Mouse (Mus musculus) heart, adult 9 months (tissue): ENCODE results near the gene Hist1h4a.
"Not testable (repeated sequence)": the region's sequence is repeated elsewhere in the genome, so short reads cannot be mapped to it uniquely, and the experiment has no call there.

Experiments
- DNase-seq, 2 experiments: peaks; one replicate each; pipeline ENCODE4 v3.0.0; 2022; ENCODE audit warnings: low spot score in 2 of 2

The Hist1h4a gene

GRCm38 (mm10) chr13:23760972-23761864, at the start of gene Hist1h4a:
Gene Hist1h4a (minus strand): TSS chr13:23761230.
- peak; percentile 97 for DNase-seq

- no peak for DNase-seq
These were observed 45.5 kb upstream of the Hist1h4a start, which contains the start of gene Slc17a2 for GRCm38 (mm10) chr13:23806422-23807052. Gene Slc17a2 (plus strand): TSS chr13:23806993.

GRCm38 (mm10) chr13:23804532-23804931, 43.5 kb upstream of the Hist1h4a start:
- no peak for DNase-seq

DNA sequence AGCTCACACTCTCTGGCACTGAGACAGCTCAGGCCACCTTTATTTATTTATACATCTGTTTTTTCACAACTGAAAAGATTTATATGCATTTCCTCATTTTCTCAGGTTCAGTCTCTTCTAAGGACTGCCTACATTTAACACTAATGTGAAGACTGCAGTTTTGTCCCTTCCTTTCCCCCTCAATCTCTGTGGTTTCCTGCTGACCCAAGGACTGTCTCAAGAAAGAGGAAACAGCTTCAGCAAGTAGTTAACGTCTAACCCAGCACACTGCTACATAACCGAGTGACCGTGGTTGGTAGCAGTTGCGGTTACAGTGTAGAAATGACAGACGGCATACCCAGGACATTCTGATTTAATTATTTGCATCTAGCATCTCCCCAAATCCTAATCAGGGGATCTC, 38.4 kb upstream of the Hist1h4a start:
- peak; percentile 3 to 7 for DNase-seq

GRCm38 (mm10) chr13:23792520-23792919, 31.5 kb upstream of the Hist1h4a start:
- peak in 1 of 2 experiments; percentile 12 for DNase-seq

DNA sequence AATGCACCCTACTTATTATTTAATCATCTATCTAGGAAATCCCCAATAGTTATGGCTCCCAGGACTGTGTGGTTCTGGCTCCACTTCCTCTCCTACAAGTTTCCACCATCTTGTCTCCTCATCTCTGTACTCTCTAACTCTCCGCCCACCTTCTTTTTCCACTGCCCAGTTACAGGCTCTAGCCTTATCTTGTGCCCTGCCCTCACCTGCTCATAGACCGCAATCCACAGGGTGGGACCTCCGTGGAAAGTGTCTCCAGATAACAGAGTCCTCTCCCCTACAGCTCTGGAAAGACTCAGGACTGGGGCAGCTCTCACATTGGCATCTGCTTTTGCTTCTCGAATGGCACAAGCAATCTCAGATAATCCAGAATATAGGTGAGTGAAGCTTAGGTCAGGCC, 18.0 kb upstream of the Hist1h4a start:
- no peak for DNase-seq

DNA sequence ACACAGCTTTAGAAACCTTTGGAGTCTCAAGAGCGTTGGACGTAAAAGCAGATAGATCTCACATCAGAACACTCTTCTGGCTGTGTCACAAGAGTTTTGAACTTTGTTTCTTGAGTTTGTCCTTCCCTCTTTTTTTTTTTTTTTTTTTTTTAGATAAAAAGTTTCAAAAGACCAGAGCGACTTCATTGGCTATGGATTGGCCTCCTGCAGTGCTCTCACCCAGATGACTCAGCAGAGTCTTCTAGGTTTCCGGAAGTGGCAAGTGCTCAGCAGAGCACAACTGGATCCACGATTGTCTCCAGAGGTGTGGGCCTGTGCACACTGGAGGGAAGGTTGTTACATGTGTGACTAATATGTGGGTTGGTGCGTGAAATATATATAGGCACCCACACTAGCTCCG, 17.3 kb upstream of the Hist1h4a start:
- DNase-seq, result no peak

- DNase-seq, result peak in 1 of 2 experiments; percentile 17
These were observed 11.7 kb upstream of the Hist1h4a start for GRCm38 (mm10) chr13:23772561-23773313.

DNA sequence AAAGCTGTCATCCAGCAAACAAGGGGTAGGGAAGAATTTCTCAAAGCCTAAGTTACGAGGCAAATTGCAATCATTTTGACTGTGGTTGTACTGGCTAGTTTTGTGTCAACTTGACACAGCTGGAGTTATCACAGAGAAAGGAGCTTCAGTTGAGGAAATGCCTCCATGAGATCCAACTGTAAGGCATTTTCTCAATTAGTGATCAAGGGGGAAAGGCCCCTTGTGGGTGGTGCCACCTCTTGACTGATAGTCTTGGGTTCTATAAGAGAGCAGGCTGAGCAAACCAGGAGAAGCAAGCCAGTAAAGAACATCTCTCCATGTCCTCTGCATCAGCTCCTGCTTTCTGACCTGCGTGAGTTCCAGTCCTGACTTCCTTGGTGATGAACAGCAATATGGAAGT, 8.6 kb upstream of the Hist1h4a start, which contains the start of gene Trim38:
Gene Trim38 (plus strand): TSS at position 301 of the 400 bp plus-strand sequence.
- DNase-seq, result not testable (repeated sequence)

GRCm38 (mm10) chr13:23768834-23769397, 7.9 kb upstream of the Hist1h4a start:
- DNase-seq, result no peak

GRCm38 (mm10) chr13:23766772-23767171, 5.7 kb upstream of the Hist1h4a start:
- no peak for DNase-seq

- no peak for DNase-seq
These were observed 4.1 kb upstream of the Hist1h4a start for GRCm38 (mm10) chr13:23765172-23765513.

DNA sequence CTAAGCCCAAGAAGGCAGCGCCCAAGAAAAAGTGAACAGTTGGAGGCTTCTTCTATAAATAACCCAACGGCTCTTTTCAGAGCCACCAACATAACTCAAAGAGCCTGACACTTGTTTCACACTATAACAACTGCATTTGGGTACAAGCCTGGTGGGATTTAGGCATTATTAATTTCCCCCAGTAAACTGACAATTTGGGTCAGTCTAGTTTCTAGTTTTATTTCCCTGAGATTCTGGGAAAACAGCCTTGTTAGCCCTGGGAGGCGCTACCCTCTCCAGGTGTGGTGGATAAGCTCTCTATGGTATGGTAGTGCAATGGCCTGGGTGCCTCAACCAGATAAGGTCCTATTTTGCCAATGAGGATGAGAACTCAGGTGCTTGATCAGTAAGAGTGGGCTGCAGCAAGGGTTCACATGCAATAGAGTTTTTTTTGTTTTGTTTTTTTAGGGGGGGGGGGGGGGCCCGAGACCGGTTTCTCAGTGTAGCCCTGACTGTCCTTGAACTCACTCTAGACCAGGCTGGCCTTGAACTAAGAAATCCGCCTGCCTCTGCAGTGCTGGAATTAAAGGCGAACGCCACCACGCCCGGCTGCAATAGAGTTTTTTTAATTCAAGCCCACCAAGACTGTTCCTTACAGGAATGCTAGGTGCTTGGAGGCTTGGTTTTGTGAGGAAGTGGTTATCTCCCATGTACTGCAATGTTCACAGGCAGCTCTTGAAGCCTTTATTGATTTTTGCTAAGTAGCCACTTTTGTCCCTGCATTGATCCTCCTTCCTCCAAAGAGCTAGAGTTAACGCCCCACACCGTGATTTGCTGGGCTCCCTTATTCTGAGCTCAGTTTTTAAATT, 3.5 kb upstream of the Hist1h4a start:
- no peak for DNase-seq

GRCm38 (mm10) chr13:23763586-23764323, 2.7 kb upstream of the Hist1h4a start, which contains the start of gene Hist1h1a:
Gene Hist1h1a (plus strand): TSS chr13:23763666.
- peak; percentile 78 to 80 for DNase-seq

- DNase-seq, result no peak
These were observed 2.2 kb upstream of the Hist1h4a start for GRCm38 (mm10) chr13:23763242-23763585.

GRCm38 (mm10) chr13:23761871-23762821, 1.1 kb upstream of the Hist1h4a start, which contains the start of gene Hist1h3a:
Gene Hist1h3a (minus strand): TSS chr13:23762386.
- DNase-seq, result peak; percentile 74 to 87

DNA sequence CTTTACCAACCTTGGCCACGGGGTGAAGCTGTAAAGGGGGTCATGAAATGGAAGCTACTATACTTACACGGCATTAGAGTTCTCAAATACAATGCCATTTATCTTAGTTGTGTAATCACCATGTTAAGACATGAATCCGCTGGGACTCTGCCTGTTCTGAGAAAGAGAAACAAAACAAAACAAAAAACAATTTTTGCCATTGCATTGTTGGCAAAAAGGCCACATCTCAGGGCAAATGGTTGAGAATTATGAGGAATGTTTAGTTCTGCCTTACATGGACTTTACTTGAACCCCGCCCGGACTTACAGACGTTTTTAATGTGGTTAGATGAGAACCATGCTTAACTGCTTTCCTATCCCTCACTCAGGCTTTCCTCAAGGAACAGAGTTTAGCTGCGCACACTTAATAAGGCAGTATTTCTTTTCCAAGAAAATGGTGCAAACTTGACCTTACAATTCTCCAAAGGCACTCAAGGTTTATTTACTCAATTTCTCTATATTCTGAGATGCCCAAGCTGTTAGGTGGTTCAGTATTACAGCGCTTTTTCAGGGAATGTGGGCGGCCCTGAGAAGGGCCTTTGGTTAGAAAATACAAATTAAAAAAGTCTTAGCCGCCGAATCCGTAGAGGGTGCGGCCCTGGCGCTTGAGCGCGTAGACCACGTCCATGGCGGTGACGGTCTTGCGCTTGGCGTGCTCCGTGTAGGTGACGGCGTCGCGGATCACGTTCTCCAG, 624 bp downstream of the Hist1h4a start:
- no peak for DNase-seq

GRCm38 (mm10) chr13:23759916-23760239, 1.2 kb downstream of the Hist1h4a start:
- DNase-seq, result no peak
